ENCODE assay signal across 16 mouse cellular contexts in the genomic region with DNA sequence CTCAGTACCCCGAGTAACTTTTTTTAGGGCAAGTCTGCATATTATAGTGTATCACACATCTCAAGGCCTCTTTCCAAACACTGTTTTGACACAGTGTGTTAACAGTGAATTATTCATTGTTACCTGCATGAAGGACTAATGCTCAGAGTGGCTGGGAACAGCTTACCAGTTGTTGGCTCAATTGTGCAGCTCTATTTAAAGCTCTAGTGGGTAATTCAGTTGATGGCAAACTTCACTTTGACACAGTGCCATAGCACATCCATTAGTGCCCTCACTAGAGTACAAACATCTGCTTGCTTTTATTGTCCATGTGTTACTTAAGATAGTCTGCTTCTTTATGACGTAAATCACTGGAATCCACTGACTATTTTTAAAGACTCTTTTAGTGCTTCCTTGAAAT. TPM values are rescaled to one million over a fixed set of nuclear protein-coding genes. Genes with fewer than 3 reads are reported as not detected.
DNase-seq lines count a peak whose midpoint lies in the region; ATAC-seq lines count a peak whose summit lies in the region.
"Had no signal": no experiment of that assay in that cellular context is flagged by ENCODE, and none has a peak within 500 bp of the region (broad histone marks: within the 10 kb centered on the region; RNA-seq: fewer than 3 reads in every experiment).

No protein-coding gene starts in this region.

- H3K27ac ChIP-seq in forebrain, embryonic 15.5 days (replicated peaks): no peak overlapping the region
- H3K27ac ChIP-seq in forebrain, embryonic 11.5 days (ENCODE audit: low read depth, low read length): no peak overlapping the region
- no peak overlapping the region for H3K27ac ChIP-seq in liver, embryonic 12.5 days
- H3K27ac ChIP-seq in liver, embryonic 11.5 days (ENCODE audit: low read depth, low read length): no peak overlapping the region
- peak overlapping the region in 1 of 2 experiments; percentile 58; a peak in 2 of 4 replicates for H3K27ac ChIP-seq in heart, embryonic 14.5 days (replicated peaks in 1 of 2; ENCODE audit: control insufficient read depth in 1 of 2, insufficient read depth in 1 of 2, low read depth in 2 of 2, low read length in 2 of 2)
- no peak overlapping the region for H3K27ac ChIP-seq in hindbrain, embryonic 11.5 days (ENCODE audit: low read depth, low read length)
- H3K27ac ChIP-seq: hindbrain, embryonic 15.5 days; midbrain, embryonic 13.5 days had no signal

- no peak overlapping the region for H3K4me2 ChIP-seq in forebrain, embryonic 15.5 days (replicated peaks)
- no peak overlapping the region for H3K4me2 ChIP-seq in forebrain, embryonic 11.5 days (ENCODE audit: low read depth, low read length, severe bottlenecking)
- H3K4me2 ChIP-seq in liver, embryonic 12.5 days: no peak overlapping the region
- no peak overlapping the region for H3K4me2 ChIP-seq in liver, embryonic 11.5 days
- H3K4me2 ChIP-seq in heart, embryonic 14.5 days (ENCODE audit: low read length): peak overlapping the region; percentile 29; the same call in 1 of the 2 replicates
- H3K4me2 ChIP-seq in hindbrain, embryonic 11.5 days (replicated peaks; ENCODE audit: low read depth, low read length): no peak overlapping the region
- H3K4me2 ChIP-seq: hindbrain, embryonic 15.5 days; midbrain, embryonic 13.5 days had no signal

- no peaks in the 10 kb centered on the region for H3K36me3 ChIP-seq in forebrain, embryonic 15.5 days
- H3K36me3 ChIP-seq in forebrain, embryonic 11.5 days (ENCODE audit: control insufficient read depth, insufficient read depth, low read length): no peaks in the 10 kb centered on the region
- H3K36me3 ChIP-seq in liver, embryonic 12.5 days: no peaks in the 10 kb centered on the region
- no peaks in the 10 kb centered on the region for H3K36me3 ChIP-seq in liver, embryonic 11.5 days (ENCODE audit: control insufficient read depth, insufficient read depth, low read length)
- no peaks in the 10 kb centered on the region for H3K36me3 ChIP-seq in heart, embryonic 14.5 days (ENCODE audit: control insufficient read depth, insufficient read depth, low read length)
- H3K36me3 ChIP-seq in hindbrain, embryonic 11.5 days (ENCODE audit: control insufficient read depth, insufficient read depth, low read length): no peaks in the 10 kb centered on the region
- H3K36me3 ChIP-seq: hindbrain, embryonic 15.5 days; midbrain, embryonic 13.5 days had no signal

- no peaks in the 10 kb centered on the region for H3K4me1 ChIP-seq in forebrain, embryonic 15.5 days
- H3K4me1 ChIP-seq in forebrain, embryonic 11.5 days (replicated peaks; ENCODE audit: control insufficient read depth, insufficient read depth, low read length): no peaks in the 10 kb centered on the region
- no peaks in the 10 kb centered on the region for H3K4me1 ChIP-seq in liver, embryonic 12.5 days
- H3K4me1 ChIP-seq in liver, embryonic 11.5 days (replicated peaks; ENCODE audit: control insufficient read depth, insufficient read depth, low read length): no peaks in the 10 kb centered on the region
- H3K4me1 ChIP-seq in heart, embryonic 14.5 days (ENCODE audit: control insufficient read depth in 2 of 2, insufficient read depth in 2 of 2, low read length in 2 of 2): 0 out of 4 replicates have a peak, but pooled peaks cover 0 to 4% of the 10 kb centered on the region in 2 experiments
- no peaks in the 10 kb centered on the region for H3K4me1 ChIP-seq in hindbrain, embryonic 11.5 days (replicated peaks; ENCODE audit: control insufficient read depth, insufficient read depth, low read length)
- H3K4me1 ChIP-seq: hindbrain, embryonic 15.5 days; midbrain, embryonic 13.5 days had no signal

- no peak for DNase-seq in forebrain, embryonic 11.5 days (ENCODE audit: low spot score)
- no peak for DNase-seq in liver, embryonic 11.5 days (ENCODE audit: low spot score)
- DNase-seq in skeletal muscle tissue, adult 2 months (ENCODE audit: low read depth, low spot score): peak; percentile 5
- no peak for DNase-seq in kidney, postnatal 25 days
- no peak for DNase-seq in hindbrain, embryonic 11.5 days (ENCODE audit: low spot score)
- DNase-seq: cerebellum, postnatal 10 days; kidney, postnatal 14 days; lung, adult 2 months; lung, postnatal 4 days; thymus, postnatal 4 days had no signal

- no peak overlapping the region for H3K9ac ChIP-seq in forebrain, embryonic 15.5 days (replicated peaks)
- H3K9ac ChIP-seq in forebrain, embryonic 11.5 days (ENCODE audit: low read length): no peak overlapping the region
- no peak overlapping the region for H3K9ac ChIP-seq in liver, embryonic 12.5 days
- H3K9ac ChIP-seq in liver, embryonic 11.5 days (ENCODE audit: low read depth, low read length): no peak overlapping the region
- no peak overlapping the region for H3K9ac ChIP-seq in heart, embryonic 14.5 days (ENCODE audit: low read length)
- no peak overlapping the region for H3K9ac ChIP-seq in hindbrain, embryonic 11.5 days (ENCODE audit: low read depth, low read length)
- H3K9ac ChIP-seq: hindbrain, embryonic 15.5 days; midbrain, embryonic 13.5 days had no signal

- 37% methylated on average over 2 of the region's 2 CpGs for WGBS in forebrain, embryonic 15.5 days
- 60% methylated on average over 2 of the region's 2 CpGs for WGBS in forebrain, embryonic 11.5 days
- WGBS in liver, embryonic 12.5 days (ENCODE audit: insufficient replicate concordance): 66% methylated on average over 2 of the region's 2 CpGs
- 67% methylated on average over 2 of the region's 2 CpGs for WGBS in liver, embryonic 11.5 days
- 44% methylated on average over 2 of the region's 2 CpGs for WGBS in heart, embryonic 14.5 days
- 74% methylated on average over 2 of the region's 2 CpGs for WGBS in hindbrain, embryonic 11.5 days

- no peaks in the 10 kb centered on the region for H3K9me3 ChIP-seq in forebrain, embryonic 15.5 days
- H3K9me3 ChIP-seq in forebrain, embryonic 11.5 days (ENCODE audit: control insufficient read depth, low read length): no peaks in the 10 kb centered on the region
- no peaks in the 10 kb centered on the region for H3K9me3 ChIP-seq in liver, embryonic 12.5 days (replicated peaks)
- H3K9me3 ChIP-seq in liver, embryonic 11.5 days (ENCODE audit: control insufficient read depth, low read length): no peaks in the 10 kb centered on the region
- no peaks in the 10 kb centered on the region for H3K9me3 ChIP-seq in heart, embryonic 14.5 days (ENCODE audit: control insufficient read depth, low read length)
- no peaks in the 10 kb centered on the region for H3K9me3 ChIP-seq in hindbrain, embryonic 11.5 days (ENCODE audit: control insufficient read depth, low read length)
- H3K9me3 ChIP-seq: hindbrain, embryonic 15.5 days; midbrain, embryonic 13.5 days had no signal

- no peak overlapping the region for H3K4me3 ChIP-seq in forebrain, embryonic 15.5 days
- H3K4me3 ChIP-seq in forebrain, embryonic 11.5 days (ENCODE audit: low read depth, low read length): no peak overlapping the region
- no peak overlapping the region for H3K4me3 ChIP-seq in liver, embryonic 12.5 days
- no peak overlapping the region for H3K4me3 ChIP-seq in liver, embryonic 11.5 days (ENCODE audit: low read depth, low read length)
- no peak overlapping the region for H3K4me3 ChIP-seq in heart, embryonic 14.5 days (ENCODE audit: control insufficient read depth in 1 of 2, insufficient read depth in 1 of 2, low read depth in 1 of 2, low read length in 2 of 2)
- H3K4me3 ChIP-seq in hindbrain, embryonic 11.5 days (ENCODE audit: low read depth, low read length): no peak overlapping the region
- H3K4me3 ChIP-seq: hindbrain, embryonic 15.5 days; midbrain, embryonic 13.5 days had no signal

- ATAC-seq in forebrain, embryonic 15.5 days (replicated peaks): peak; percentile 61; the same call in 1 of the 2 replicates
- no peak for ATAC-seq in forebrain, embryonic 11.5 days (replicated peaks; ENCODE audit: low FRiP score)
- peak; percentile 46; the same call in 1 of the 2 replicates for ATAC-seq in liver, embryonic 12.5 days
- ATAC-seq in liver, embryonic 11.5 days (replicated peaks; ENCODE audit: low FRiP score): no peak
- no peak for ATAC-seq in heart, embryonic 14.5 days (ENCODE audit: insufficient number of reproducible peaks, insufficient read depth, low FRiP score, low read depth)
- no peak for ATAC-seq in hindbrain, embryonic 11.5 days (ENCODE audit: low FRiP score)
- ATAC-seq: intestine, postnatal 0 days; midbrain, embryonic 13.5 days had no signal

- H3K27me3 ChIP-seq in forebrain, embryonic 15.5 days: no peaks in the 10 kb centered on the region
- peaks cover 16% of the 10 kb centered on the region for H3K27me3 ChIP-seq in forebrain, embryonic 11.5 days (ENCODE audit: control insufficient read depth, insufficient read depth, low read length)
- no peaks in the 10 kb centered on the region for H3K27me3 ChIP-seq in liver, embryonic 12.5 days (replicated peaks)
- H3K27me3 ChIP-seq in liver, embryonic 11.5 days (replicated peaks; ENCODE audit: control insufficient read depth, insufficient read depth, low read length): no peaks in the 10 kb centered on the region
- H3K27me3 ChIP-seq in heart, embryonic 14.5 days (ENCODE audit: control insufficient read depth, insufficient read depth, low read length): no peaks in the 10 kb centered on the region
- H3K27me3 ChIP-seq in hindbrain, embryonic 11.5 days (ENCODE audit: control insufficient read depth, insufficient read depth, low read length): peaks cover 11% of the 10 kb centered on the region

RNA-seq across cellular contexts. Expression of a gene that starts 6.7 kb away (rescaled TPM):
- polyA plus RNA-seq in forebrain, embryonic 15.5 days (2015; fragmentation: Nextera tagmentation; extraction: Ambion mirVana): 8.6 and 10.3 TPM in 2 replicates
- 27.4 and 31.5 TPM in 2 replicates for polyA plus RNA-seq in forebrain, embryonic 11.5 days (2014; fragmentation: Nextera tagmentation; extraction: Ambion mirVana)
- 2.9 and 3.3 TPM in 2 replicates for polyA plus RNA-seq in liver, embryonic 12.5 days (2016; fragmentation: Nextera tagmentation; extraction: Ambion mirVana)
- 5.1 and 6.7 TPM in 2 replicates for polyA plus RNA-seq in liver, embryonic 11.5 days (2014; fragmentation: Nextera tagmentation; extraction: Ambion mirVana)
- 8.1 and 8.3 TPM in 2 replicates for polyA plus RNA-seq in heart, embryonic 14.5 days (2014; fragmentation: Nextera tagmentation; extraction: Ambion mirVana)
- polyA plus RNA-seq in hindbrain, embryonic 11.5 days (2014; fragmentation: Nextera tagmentation; extraction: Ambion mirVana): 15.0 and 24.6 TPM in 2 replicates

Comparison
In these comparisons a context has a peak if more than half of its experiments do, and no peak if none do; other contexts are left out.
1. ATAC-seq: peak in forebrain, embryonic 15.5 days (single experiment) and liver, embryonic 12.5 days (single experiment); none in forebrain, embryonic 11.5 days (single experiment), liver, embryonic 11.5 days (single experiment), heart, embryonic 14.5 days (single experiment) and hindbrain, embryonic 11.5 days (single experiment).